Mouse (Mus musculus) MEL (cell line): Measurements from ENCODE around the gene Ntrk3.

Source experiments
- CTCF ChIP-seq, 3 experiments: IDR thresholded peaks in 2 of 3; conservative IDR thresholded peaks in 1 of 3; 2 replicates each; pipeline ENCODE4 v1.5.1; 2011 to 2012; ENCODE audit warnings: low read length in 3 of 3, low read depth in 2 of 3, mild to moderate bottlenecking in 2 of 3, improper control_type of control experiment in 1 of 3, inconsistent platforms in 1 of 3, mixed read lengths in 1 of 3, moderate library complexity in 1 of 3; ENCODE audit not compliant: control insufficient read depth in 1 of 3, insufficient read depth in 1 of 3, poor library complexity in 1 of 3, severe bottlenecking in 1 of 3
- JUND ChIP-seq: IDR thresholded peaks from 2 replicates; pipeline ENCODE4 v1.6.1; 2011; ENCODE audit warnings: low read depth, mild to moderate bottlenecking, improper control_type of control experiment, low read length
- MAFK ChIP-seq: IDR thresholded peaks from 2 replicates; pipeline ENCODE4 v1.6.1; 2011; ENCODE audit warnings: low read depth, mild to moderate bottlenecking, low read length, improper control_type of control experiment, borderline replicate concordance
- MAX ChIP-seq: IDR thresholded peaks from 2 replicates; pipeline ENCODE4 v1.6.1; 2011; ENCODE audit warnings: low read length, improper control_type of control experiment
- MAZ ChIP-seq: IDR thresholded peaks from 2 replicates; pipeline ENCODE4 v1.6.1; 2012; ENCODE audit warnings: low read depth, mild to moderate bottlenecking, inconsistent platforms, low read length, improper control_type of control experiment
- USF1 ChIP-seq: IDR thresholded peaks from 2 replicates; pipeline ENCODE4 v1.6.1; 2014; ENCODE audit warnings: low read depth, mild to moderate bottlenecking, inconsistent platforms, low read length, improper control_type of control experiment, moderate library complexity
- ZC3H11A ChIP-seq: IDR thresholded peaks from 2 replicates; pipeline ENCODE4 v1.6.1; 2012; ENCODE audit warnings: low read depth, mild to moderate bottlenecking, inconsistent platforms, low read length, improper control_type of control experiment

- TF ChIP-seq MAZ = no peak
- TF ChIP-seq USF1 = no peak
- no peak for TF ChIP-seq MAFK
- no peak for TF ChIP-seq MAX
- no peak for TF ChIP-seq ZC3H11A
- TF ChIP-seq CTCF (IDR thresholded peaks at IDR 0.05 in 2 of 3, conservative IDR thresholded peaks at IDR 0.05 in 1 of 3; ENCODE audit: control insufficient read depth in 1 of 3, insufficient read depth in 1 of 3, low read depth in 2 of 3, low read length in 3 of 3, poor library complexity in 1 of 3, severe bottlenecking in 1 of 3) = no peak
- no peak for TF ChIP-seq JUND
These were observed 166.6 kb downstream of the Ntrk3 start for GRCm38 (mm10) chr7:78571196-78571595.
